Mouse (Mus musculus) heart, adult 2 months (tissue): ENCODE measurements around the gene Vps13d.

Experiments used
- CTCF ChIP-seq: fragments of 200-600 bp; IDR thresholded peaks from 2 replicates; pipeline ENCODE4 v1.8.1; 2022; ENCODE audit warnings: antibody characterized with exemption, mild to moderate bottlenecking, moderate library complexity
- POLR2A ChIP-seq: fragments of 200-500 bp; IDR thresholded peaks from 2 replicates; pipeline ENCODE4 v1.6.1; 2011; ENCODE audit warnings: mild to moderate bottlenecking, low read depth, low read length, control low read depth; ENCODE audit not compliant: insufficient read depth

DNA sequence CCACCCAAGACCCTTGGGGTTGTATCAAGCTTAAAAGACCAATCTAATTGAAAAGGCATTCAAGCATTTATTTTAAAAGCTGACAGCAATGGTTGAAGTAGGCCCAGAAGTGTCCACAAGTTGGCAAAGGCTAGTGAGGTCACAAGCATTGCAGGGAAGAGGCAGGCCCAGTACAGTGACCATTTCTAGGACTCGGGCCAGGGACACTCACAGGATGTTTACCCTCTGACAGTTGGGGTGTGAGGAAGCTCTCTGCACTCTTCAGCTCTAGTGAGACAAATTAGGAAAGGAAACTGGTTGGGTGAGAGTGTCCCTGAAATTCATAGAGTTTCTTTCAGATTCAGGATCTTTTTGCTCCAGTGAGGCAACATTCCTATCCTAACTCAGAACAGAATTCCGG is 177.1 kb downstream of the Vps13d start:
- TF ChIP-seq POLR2A (peak; percentile 43; the same call in 1 of the 2 replicates), CTCF (peak; percentile 27; the same call in 1 of the 2 replicates)
